In genomic region chr1:132845766-132846165, GRCm38 (mm10) we compare ENCODE assay signal across 20 mouse cellular contexts. TPM values are rescaled to one million over a fixed set of nuclear protein-coding genes. Genes with fewer than 3 reads are reported as not detected.
DNase-seq lines count a peak whose midpoint lies in the region; ATAC-seq lines count a peak whose summit lies in the region.
"Had no signal": no experiment of that assay in that cellular context is flagged by ENCODE, and none has a peak within 500 bp of the region (broad histone marks: within the 10 kb centered on the region; RNA-seq: fewer than 3 reads in every experiment).

No protein-coding gene starts in this region.

- H3K4me1 ChIP-seq in forebrain, embryonic 13.5 days, result peaks cover 14% of the 10 kb centered on the region
- H3K4me1 ChIP-seq: kidney, embryonic 15.5 days; limb, embryonic 10.5 days had no signal

- peak; percentile 29 to 46 for DNase-seq in left cerebral cortex, adult 18-20 months (ENCODE audit: low spot score in 2 of 2)
- DNase-seq in left cerebral cortex, postnatal 36 days (ENCODE audit: low spot score in 2 of 2), result no peak
- peak; percentile 84 for DNase-seq in adrenal gland, adult 2 months
- peak; percentile 81 for DNase-seq in brain, adult 2 months (ENCODE audit: low read depth, low spot score)
- peak; percentile 23 to 54 for DNase-seq in cerebellum, postnatal 14 days
- no peak for DNase-seq in layer of hippocampus, adult 18-20 months (ENCODE audit: low spot score in 2 of 2)
- DNase-seq: gastrocnemius, postnatal 25 days; heart, postnatal 36 days; lung, adult 2 months; midbrain, embryonic 14.5 days; spleen, adult 18-20 months; thymus, adult 18-20 months had no signal

- no peaks in the 10 kb centered on the region for H3K27me3 ChIP-seq in forebrain, embryonic 13.5 days
- H3K27me3 ChIP-seq: heart, embryonic 12.5 days; hindbrain, embryonic 15.5 days; kidney, embryonic 15.5 days had no signal

- H3K36me3 ChIP-seq in forebrain, embryonic 13.5 days (ENCODE audit: poor library complexity, severe bottlenecking), result no peaks in the 10 kb centered on the region
- H3K36me3 ChIP-seq: heart, embryonic 12.5 days; hindbrain, embryonic 15.5 days; kidney, embryonic 15.5 days; limb, embryonic 10.5 days had no signal

- no peak overlapping the region for H3K4me3 ChIP-seq in forebrain, embryonic 13.5 days
- H3K4me3 ChIP-seq: erythroblast, embryonic 14.5 days; heart, embryonic 12.5 days; hindbrain, embryonic 15.5 days; kidney, embryonic 15.5 days; limb, embryonic 10.5 days had no signal

- WGBS in forebrain, embryonic 13.5 days, result 90% methylated on average over 8 of the region's 8 CpGs

- no peak overlapping the region for H3K4me2 ChIP-seq in forebrain, embryonic 13.5 days
- H3K4me2 ChIP-seq: heart, embryonic 12.5 days; hindbrain, embryonic 15.5 days; kidney, embryonic 15.5 days; liver, embryonic 11.5 days had no signal

- intact Hi-C loops in left cerebral cortex, postnatal 36 days (cut with DNase I), result no loop called here

- no peak overlapping the region for H3K9ac ChIP-seq in forebrain, embryonic 13.5 days
- H3K9ac ChIP-seq: heart, embryonic 12.5 days; hindbrain, embryonic 15.5 days; kidney, embryonic 15.5 days had no signal

- no peak overlapping the region for H3K27ac ChIP-seq in forebrain, embryonic 13.5 days
- H3K27ac ChIP-seq: hindbrain, embryonic 15.5 days; kidney, embryonic 15.5 days; limb, embryonic 10.5 days had no signal

- no peak for ATAC-seq in forebrain, embryonic 13.5 days
- ATAC-seq: intestine, embryonic 16.5 days had no signal

- 0 out of 2 replicates have a peak, but pooled peaks cover 6% of the 10 kb centered on the region for H3K9me3 ChIP-seq in forebrain, embryonic 13.5 days (replicated peaks)
- H3K9me3 ChIP-seq: hindbrain, embryonic 15.5 days; kidney, embryonic 15.5 days; limb, embryonic 10.5 days had no signal

RNA-seq across cellular contexts. Expression of gene Lrrn2, which starts 34.3 kb away (rescaled TPM):
- total RNA-seq in left cerebral cortex, adult 18-20 months (2021), result 10 to 100 TPM; 88.8 to 95.5 TPM
- total RNA-seq in left cerebral cortex, postnatal 36 days (2021), result 100 to 1,000 TPM in 1 of 2 experiments, 10 to 100 TPM in 1; 89.3 to 105 TPM
- 10 to 100 TPM in 1 of 2 experiments, 1 to 10 TPM in 1; 5.3 to 25.9 TPM for total RNA-seq in adrenal gland, adult 2 months (2021)
- polyA plus RNA-seq in adrenal gland, adult 2 months (2012; rRNA removed), result 15.4 and 18.2 TPM in 2 replicates
- polyA plus RNA-seq in forebrain, embryonic 13.5 days (2015; fragmentation: Nextera tagmentation; extraction: Ambion mirVana), result 22.2 and 25.6 TPM in 2 replicates
- total RNA-seq in layer of hippocampus, adult 18-20 months (2021), result 100 to 1,000 TPM; 213 to 214 TPM
- polyA plus RNA-seq: erythroblast, embryonic 14.5 days had no signal

Comparison
In these comparisons a context has a peak if more than half of its experiments do, and no peak if none do; other contexts are left out.
1. DNase-seq: peak in left cerebral cortex, adult 18-20 months (2 of 2), adrenal gland, adult 2 months (single experiment), brain, adult 2 months (single experiment) and cerebellum, postnatal 14 days (2 of 2); none in left cerebral cortex, postnatal 36 days (0 of 2) and layer of hippocampus, adult 18-20 months (0 of 2).